Mouse (Mus musculus) hindbrain, embryonic 15.5 days (tissue): Measurements from ENCODE around the gene Uty. TPM values are rescaled to one million over a fixed set of nuclear protein-coding genes. Genes with fewer than 3 reads are reported as not detected.

Source experiments
- ATAC-seq: fragments of 200-750 bp; cut with Nextera tagmentation; 2 replicates; pipeline ENCODE4 v1.8.0; 2017; ENCODE audit warnings: low read depth, moderate number of reproducible peaks, moderate TSS enrichment; ENCODE audit not compliant: low FRiP score
- H3K27ac ChIP-seq: fragments of 300-500 bp; sonication (generic); replicated peaks from 2 replicates; pipeline ENCODE4 v1.5.1; 2015; ENCODE audit warnings: mild to moderate bottlenecking, inconsistent platforms
- H3K27me3 ChIP-seq: fragments of 300-500 bp; sonication (generic); 2 replicates; pipeline ENCODE4 v1.6.1; 2015; ENCODE audit warnings: control low read depth, inconsistent platforms
- H3K36me3 ChIP-seq: fragments of 300-500 bp; sonication (generic); 2 replicates; pipeline ENCODE4 v1.6.1; 2015; ENCODE audit warnings: control low read depth, inconsistent platforms
- H3K4me1 ChIP-seq: fragments of 300-500 bp; sonication (generic); replicated peaks from 2 replicates; pipeline ENCODE4 v1.6.1; 2015; ENCODE audit warnings: control low read depth, inconsistent platforms
- H3K4me2 ChIP-seq: fragments of 300-500 bp; sonication (generic); 2 replicates; pipeline ENCODE4 v1.6.1; 2015; ENCODE audit warnings: moderate library complexity, mild to moderate bottlenecking, inconsistent platforms
- H3K4me3 ChIP-seq: fragments of 300-500 bp; sonication (generic); 2 replicates; pipeline ENCODE4 v1.5.1; 2015; ENCODE audit warnings: mild to moderate bottlenecking, inconsistent platforms
- H3K9ac ChIP-seq: fragments of 300-500 bp; sonication (generic); 2 replicates; pipeline ENCODE4 v1.6.1; 2015; ENCODE audit warnings: inconsistent platforms
- H3K9me3 ChIP-seq: fragments of 300-500 bp; sonication (generic); 2 replicates; pipeline ENCODE4 v1.6.1; 2016; ENCODE audit warnings: control low read depth, inconsistent platforms
- WGBS: fragments of 180-500 bp; shearing (Covaris S2); methylation state at CpG from one replicate; pipeline ENCODE4 v1.1.7; 2015; 5-methylcytosine and 5-hydroxymethylcytosine counted together
- polyA plus RNA-seq: library from polyadenylated mRNA; unstranded; fragments of >200 nt; fragmentation: Nextera tagmentation; extraction: Ambion mirVana; gene quantifications from 2 replicates; pipeline ENCODE4 v1.2.1, GENCODE M21; 2015

Gene Uty
- 7.6 and 8.2 TPM in 2 replicates for polyA plus RNA-seq

GRCm38 (mm10) chrY:1245426-1245863 lies at the start of gene Uty:
Gene Uty, minus strand, starts transcription at chrY:1245759.
- peak within 1 kb of the TSS; percentile 49 for H3K9ac ChIP-seq
- H3K27me3 ChIP-seq = no peaks in the 10 kb centered on the region
- H3K4me1 ChIP-seq = no peaks in the 10 kb centered on the region
- H3K4me3 ChIP-seq = peak within 1 kb of the TSS; percentile 45
- H3K36me3 ChIP-seq = no peaks in the 10 kb centered on the region
- ATAC-seq = peak; percentile 97
- peak within 1 kb of the TSS; percentile 75 for H3K27ac ChIP-seq
- peak within 1 kb of the TSS; percentile 52 for H3K4me2 ChIP-seq
- no peaks in the 10 kb centered on the region for H3K9me3 ChIP-seq
- WGBS = 2% methylated on average over 21 of the region's 21 CpGs

- no peaks in the 10 kb centered on the region for H3K27me3 ChIP-seq
Observed at GRCm38 (mm10) chrY:1293708-1294107, 48.1 kb upstream of the Uty start.

DNA sequence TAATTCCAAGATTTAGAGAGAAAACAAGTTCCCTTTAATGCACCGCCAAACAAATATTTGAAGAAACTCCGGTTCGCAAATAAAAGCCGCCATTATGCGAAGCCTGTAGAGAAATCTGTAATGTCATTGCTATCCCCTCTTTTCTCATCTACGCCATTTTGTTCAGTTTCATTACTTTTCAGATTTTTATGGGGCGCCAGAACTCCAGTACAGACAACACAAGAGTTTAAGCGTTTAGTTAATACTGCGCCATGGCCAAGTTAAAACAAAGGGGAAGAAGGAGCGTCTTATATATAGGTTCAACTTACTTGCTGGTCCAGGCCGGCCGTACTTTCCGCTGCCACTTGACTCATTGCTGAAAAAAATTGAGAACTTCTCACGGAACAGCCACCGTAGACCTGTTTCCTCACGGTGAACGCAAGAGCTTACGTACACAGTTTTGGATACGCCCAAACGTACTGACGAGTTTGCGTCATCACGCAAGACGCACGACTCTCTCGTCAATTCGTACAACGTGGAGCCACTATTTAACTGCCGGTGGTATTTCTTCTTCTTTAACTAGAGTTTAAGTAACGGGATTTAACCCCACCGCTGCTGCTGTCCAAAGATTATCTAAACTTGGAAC lies 40.7 kb upstream of the Uty start, which contains the start of gene Ddx3y:
Gene Ddx3y (minus strand): TSS at position 459 of the 625 bp plus-strand sequence.
- 3% methylated on average over 28 of the region's 31 CpGs for WGBS
- Histone ChIP-seq H3K27me3 (no peaks in the 10 kb centered on the region), H3K9ac (peak within 1 kb of the TSS; percentile 33), H3K4me1 (no peaks in the 10 kb centered on the region), H3K36me3 (no peaks in the 10 kb centered on the region), H3K4me2 (peak within 1 kb of the TSS; percentile 41), H3K4me3 (peak within 1 kb of the TSS; percentile 43), H3K27ac (peak within 1 kb of the TSS; percentile 67), H3K9me3 (no peaks in the 10 kb centered on the region)
- ATAC-seq = peak; percentile 96

More at GRCm38 (mm10) chrY:1293708-1294107, 48.1 kb upstream of the Uty start:
- Histone ChIP-seq H3K4me2 (no peak overlapping the region), H3K36me3 (no peaks in the 10 kb centered on the region), H3K27ac (no peak overlapping the region), H3K4me3 (no peak overlapping the region), H3K9me3 (no peaks in the 10 kb centered on the region), H3K9ac (no peak overlapping the region), H3K4me1 (no peaks in the 10 kb centered on the region)
- ATAC-seq = no peak

DNA sequence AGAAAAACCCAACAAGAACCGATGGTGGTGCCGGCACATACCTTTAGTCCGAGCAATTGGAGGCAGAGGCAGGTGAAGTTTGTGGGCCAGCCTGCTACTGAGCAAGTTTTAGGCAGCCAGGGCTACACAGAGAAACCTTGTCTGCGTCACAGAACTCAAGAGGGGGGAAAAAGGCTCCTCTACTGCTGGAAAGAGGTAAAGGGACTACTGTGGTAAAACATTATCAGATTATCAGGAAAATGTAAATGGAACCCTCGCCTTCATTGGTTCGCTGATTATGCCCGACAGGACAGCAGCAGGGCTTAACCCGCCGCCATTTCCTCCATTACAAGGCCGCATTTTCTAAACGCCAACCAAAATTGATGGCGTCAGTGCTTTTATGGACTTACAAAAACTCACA lies 40.2 kb upstream of the Uty start:
- Histone ChIP-seq H3K4me2 (peak overlapping the region; percentile 41), H3K9me3 (no peaks in the 10 kb centered on the region), H3K27ac (peak overlapping the region; percentile 67; the same call in 1 of the 2 replicates), H3K36me3 (no peaks in the 10 kb centered on the region), H3K4me3 (peak overlapping the region; percentile 43), H3K4me1 (no peaks in the 10 kb centered on the region), H3K27me3 (no peaks in the 10 kb centered on the region), H3K9ac (peak overlapping the region; percentile 33)
- 6% methylated on average over 11 of the region's 12 CpGs for WGBS
- ATAC-seq = no peak

GRCm38 (mm10) chrY:1246117-1246516 lies 558 bp upstream of the Uty start:
- WGBS = 16% methylated on average over 4 of the region's 6 CpGs
- no peak overlapping the region for H3K9ac ChIP-seq
- H3K4me3 ChIP-seq = peak overlapping the region; percentile 45

DNA sequence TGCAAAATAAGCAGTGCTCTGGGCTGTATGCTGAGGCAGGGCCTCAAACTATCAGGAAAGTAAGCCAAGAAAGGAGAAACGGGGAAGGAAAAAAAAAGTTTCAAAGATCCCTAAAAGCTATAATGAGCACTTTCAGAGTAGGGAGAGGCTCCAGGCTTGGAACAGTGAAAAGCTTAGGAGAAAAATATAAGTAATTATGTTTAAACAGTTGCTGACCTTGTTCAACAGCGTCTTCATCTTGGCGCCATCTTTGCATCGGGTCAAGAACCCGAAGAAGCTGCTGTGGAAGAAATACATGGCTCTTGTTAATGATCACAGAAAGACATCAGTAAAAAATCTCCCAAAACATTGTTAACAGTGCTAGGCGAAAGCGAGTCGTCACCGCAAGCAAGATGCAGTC lies 619 bp downstream of the Uty start:
- WGBS = 2% methylated on average over 9 of the region's 9 CpGs
- peak overlapping the region; percentile 45 for H3K4me3 ChIP-seq
- no peaks in the 10 kb centered on the region for H3K27me3 ChIP-seq
- H3K4me1 ChIP-seq = no peaks in the 10 kb centered on the region
- H3K9ac ChIP-seq = peak overlapping the region; percentile 49
- H3K27ac ChIP-seq = peak overlapping the region; percentile 75
- H3K36me3 ChIP-seq = no peaks in the 10 kb centered on the region
- H3K9me3 ChIP-seq = no peaks in the 10 kb centered on the region
- H3K4me2 ChIP-seq = peak overlapping the region; percentile 52
- no peak for ATAC-seq

More at GRCm38 (mm10) chrY:1246117-1246516, 558 bp upstream of the Uty start:
- Histone ChIP-seq H3K4me2 (peak overlapping the region; percentile 39), H3K4me1 (no peaks in the 10 kb centered on the region), H3K36me3 (no peaks in the 10 kb centered on the region), H3K27me3 (no peaks in the 10 kb centered on the region), H3K27ac (no peak overlapping the region), H3K9me3 (no peaks in the 10 kb centered on the region)
- no peak for ATAC-seq

DNA sequence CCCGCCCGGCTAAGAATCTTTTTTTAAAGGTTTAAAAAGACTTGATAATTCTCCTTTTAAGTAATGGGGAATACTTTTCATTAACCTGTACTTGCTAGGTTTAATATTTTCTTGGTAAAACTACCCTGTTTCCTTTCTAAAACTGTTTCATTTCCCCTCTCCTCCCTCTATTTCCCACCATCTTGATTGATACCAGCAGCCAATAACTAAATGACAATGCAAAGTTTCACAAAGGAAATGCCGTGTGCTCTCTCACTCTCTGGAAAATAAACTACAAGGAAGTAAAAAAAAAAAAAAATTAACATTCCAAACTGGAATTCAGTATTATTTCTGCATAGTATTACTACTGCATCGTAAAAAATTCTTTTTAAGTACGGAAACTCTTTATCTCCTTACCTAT lies 1.1 kb downstream of the Uty start:
- WGBS = 59% methylated on average over 5 of the region's 5 CpGs
- no peak for ATAC-seq
- Histone ChIP-seq H3K27ac (no peak overlapping the region), H3K4me1 (no peaks in the 10 kb centered on the region), H3K9ac (no peak overlapping the region), H3K36me3 (no peaks in the 10 kb centered on the region), H3K27me3 (no peaks in the 10 kb centered on the region), H3K9me3 (no peaks in the 10 kb centered on the region), H3K4me3 (peak overlapping the region; percentile 45), H3K4me2 (peak overlapping the region; percentile 52)

GRCm38 (mm10) chrY:1220001-1220400 lies 25.6 kb downstream of the Uty start:
- no peak overlapping the region for H3K9ac ChIP-seq
- no peak overlapping the region for H3K27ac ChIP-seq
- H3K4me3 ChIP-seq = no peak overlapping the region
- no peaks in the 10 kb centered on the region for H3K9me3 ChIP-seq
- no peaks in the 10 kb centered on the region for H3K27me3 ChIP-seq
- 98% methylated on average over 4 of the region's 7 CpGs for WGBS
- no peak overlapping the region for H3K4me2 ChIP-seq
- no peaks in the 10 kb centered on the region for H3K36me3 ChIP-seq
- H3K4me1 ChIP-seq = no peaks in the 10 kb centered on the region
- no peak for ATAC-seq

DNA sequence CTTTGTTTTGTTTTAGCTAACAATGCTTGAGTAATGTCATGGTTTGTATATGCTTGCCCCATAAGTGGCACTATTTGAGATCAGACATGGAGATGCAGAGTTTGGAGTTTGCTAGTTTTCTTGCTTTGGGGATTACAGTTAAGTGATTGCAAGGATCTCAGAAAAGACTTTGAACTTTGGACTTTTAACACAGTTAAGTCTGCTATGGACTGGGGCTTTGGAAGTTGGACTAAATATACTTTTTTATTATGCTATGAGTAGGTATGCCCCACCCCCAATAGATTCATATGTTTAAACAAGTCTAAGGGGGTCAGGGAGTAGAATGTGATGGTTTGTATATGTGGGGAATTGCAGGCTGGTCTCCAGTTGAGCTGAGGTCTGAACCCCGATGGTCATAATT lies 67.1 kb downstream of the Uty start:
- Histone ChIP-seq H3K9ac (no peak overlapping the region), H3K27ac (no peak overlapping the region), H3K36me3 (no peaks in the 10 kb centered on the region), H3K4me3 (no peak overlapping the region), H3K4me1 (no peaks in the 10 kb centered on the region), H3K27me3 (no peaks in the 10 kb centered on the region), H3K9me3 (no peaks in the 10 kb centered on the region), H3K4me2 (no peak overlapping the region)
- WGBS = 100% methylated on average over 1 of the region's 1 CpGs
- ATAC-seq = no peak

DNA sequence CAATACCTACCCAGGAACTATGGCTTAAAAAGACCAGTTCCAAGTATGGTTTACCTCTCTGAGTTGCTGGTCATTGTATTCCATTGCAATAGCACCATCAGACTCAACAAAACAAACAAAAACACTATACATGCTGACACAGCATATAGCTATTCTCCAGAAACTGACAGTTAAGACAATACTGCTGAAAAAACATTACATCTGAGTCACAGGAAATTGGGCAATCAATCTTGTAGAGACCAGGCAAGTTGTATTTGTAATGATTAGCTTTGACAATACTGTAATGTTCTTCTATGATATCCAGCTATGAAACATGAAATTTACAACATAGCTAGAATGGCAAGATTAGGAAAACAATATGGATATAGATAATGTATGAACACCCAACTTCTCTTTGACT lies 82.5 kb downstream of the Uty start:
- Histone ChIP-seq H3K27me3 (no peaks in the 10 kb centered on the region), H3K36me3 (no peaks in the 10 kb centered on the region), H3K4me1 (no peaks in the 10 kb centered on the region), H3K4me2 (no peak overlapping the region), H3K27ac (no peak overlapping the region), H3K9me3 (no peaks in the 10 kb centered on the region), H3K4me3 (no peak overlapping the region), H3K9ac (no peak overlapping the region)
- no peak for ATAC-seq

- ATAC-seq = no peak
- H3K4me2 ChIP-seq = no peak overlapping the region
- no peak overlapping the region for H3K9ac ChIP-seq
- no peaks in the 10 kb centered on the region for H3K4me1 ChIP-seq
- H3K27me3 ChIP-seq = no peaks in the 10 kb centered on the region
- H3K36me3 ChIP-seq = no peaks in the 10 kb centered on the region
- no peak overlapping the region for H3K27ac ChIP-seq
- no peaks in the 10 kb centered on the region for H3K9me3 ChIP-seq
- H3K4me3 ChIP-seq = no peak overlapping the region
- 83% methylated on average over 5 of the region's 5 CpGs for WGBS
Observed at GRCm38 (mm10) chrY:1116153-1116552, 129.4 kb downstream of the Uty start.

GRCm38 (mm10) chrY:1114016-1114415 lies 131.5 kb downstream of the Uty start:
- no peaks in the 10 kb centered on the region for H3K36me3 ChIP-seq
- H3K27me3 ChIP-seq = no peaks in the 10 kb centered on the region
- H3K27ac ChIP-seq = no peak overlapping the region
- H3K4me3 ChIP-seq = no peak overlapping the region
- H3K9me3 ChIP-seq = no peaks in the 10 kb centered on the region
- no peak for ATAC-seq
- H3K9ac ChIP-seq = no peak overlapping the region
- no CpG with 5 or more reads among the region's 2 CpGs for WGBS
- H3K4me2 ChIP-seq = no peak overlapping the region
- no peaks in the 10 kb centered on the region for H3K4me1 ChIP-seq
